Mouse (Mus musculus) ES-E14 (cell line): ENCODE results near the gene Zfp217. TPM values are rescaled to one million over a fixed set of nuclear protein-coding genes. Genes with fewer than 3 reads are reported as not detected.

Experiments
- DNase-seq: peaks from one replicate; pipeline ENCODE4 v3.0.0-alpha.2; 2013; ENCODE audit warnings: low read depth, low spot score
- H3K27ac ChIP-seq: 2 replicates; pipeline ENCODE4 v1.5.1; 2012; ENCODE audit warnings: low read depth, mild to moderate bottlenecking, low read length, moderate library complexity, mixed read lengths; ENCODE audit not compliant: poor library complexity, insufficient read depth, severe bottlenecking
- H3K36me3 ChIP-seq: 2 replicates; pipeline ENCODE4 v1.6.1; 2012; ENCODE audit warnings: mild to moderate bottlenecking, low read length, moderate library complexity, mixed read lengths; ENCODE audit not compliant: control insufficient read depth, poor library complexity, insufficient read depth, severe bottlenecking
- H3K4me1 ChIP-seq, 2 experiments: fragments of 150-350 bp in 1 of 2; sonication (generic) in 1 of 2; 2 replicates each; pipeline ENCODE4 v1.6.1; 2012; ENCODE audit warnings: low read length in 2 of 2, mild to moderate bottlenecking in 1 of 2, mixed read lengths in 1 of 2; ENCODE audit not compliant: control insufficient read depth in 2 of 2, insufficient read depth in 2 of 2, poor library complexity in 1 of 2
- H3K4me3 ChIP-seq, 2 experiments: fragments of 150-350 bp in 1 of 2; sonication (generic) in 1 of 2; 2 replicates each; pipeline ENCODE4 v1.5.1; 2012; ENCODE audit warnings: low read length in 2 of 2, low read depth in 1 of 2, mild to moderate bottlenecking in 1 of 2, mixed read lengths in 1 of 2; ENCODE audit not compliant: insufficient read depth in 1 of 2, poor library complexity in 1 of 2, severe bottlenecking in 1 of 2
- H3K9ac ChIP-seq: 2 replicates; pipeline ENCODE4 v1.6.1; 2012; ENCODE audit warnings: low read depth, mild to moderate bottlenecking, low read length, mixed read lengths; ENCODE audit not compliant: poor library complexity, insufficient read depth, severe bottlenecking
- H3K9me3 ChIP-seq: fragments of 150-350 bp; sonication (generic); 2 replicates; pipeline ENCODE4 v1.6.1; 2012; ENCODE audit warnings: low read depth, mild to moderate bottlenecking, low read length; ENCODE audit not compliant: control insufficient read depth, insufficient read depth
- CHD2 ChIP-seq: IDR thresholded peaks from 2 replicates; pipeline ENCODE4 v1.6.1; 2014; ENCODE audit warnings: mild to moderate bottlenecking, low read depth, low read length, inconsistent platforms
- HCFC1 ChIP-seq: IDR thresholded peaks from 2 replicates; pipeline ENCODE4 v1.6.1; 2012; ENCODE audit warnings: low read length, inconsistent platforms, borderline replicate concordance; ENCODE audit not compliant: insufficient read depth
- MAFK ChIP-seq: IDR thresholded peaks from 2 replicates; pipeline ENCODE4 v1.6.1; 2014; ENCODE audit warnings: mild to moderate bottlenecking, low read depth, low read length, inconsistent platforms; ENCODE audit not compliant: insufficient read depth
- ZC3H11A ChIP-seq: IDR thresholded peaks from 2 replicates; pipeline ENCODE4 v1.6.1; 2012; ENCODE audit warnings: low read depth, mild to moderate bottlenecking, inconsistent platforms, low read length, borderline replicate concordance
- ZNF384 ChIP-seq: IDR thresholded peaks from 2 replicates; pipeline ENCODE4 v1.6.1; 2012; ENCODE audit warnings: low read depth, low read length, inconsistent platforms
- in situ Hi-C, 2 experiments: fragments of 600-800 bp; cut with MboI; formaldehyde crosslinking; loops; one replicate each; pipeline ENCODE4 v1.15.1; 2025; ENCODE audit warnings: low sequenced_read_pairs in 2 of 2, inconsistent platforms in 1 of 2; ENCODE audit not compliant: unreplicated experiment in 2 of 2
- total RNA-seq: library from RNA; depleted of rRNA; stranded (reverse); fragments of 300-350 nt; gene quantifications from 2 replicates; pipeline ENCODE4 v1.2.3, GENCODE M21; 2012

Gene Zfp217
- total RNA-seq, 1 experiment, result 23.2 TPM

GRCm38 (mm10) chr2:170120139-170121027 lies 27.5 kb downstream of the Zfp217 start:
- H3K4me3 ChIP-seq, result no peak overlapping the region
- H3K9me3 ChIP-seq, result no peaks in the 10 kb centered on the region
- DNase-seq, result no peak
- TF ChIP-seq ZC3H11A (no peak), CHD2 (no peak), MAFK (no peak), HCFC1 (no peak)
- H3K9ac ChIP-seq, result no peak overlapping the region
- peaks cover 50% of the 10 kb centered on the region for H3K36me3 ChIP-seq
- in situ Hi-C loops, result no loop called here
- H3K27ac ChIP-seq, result no peak overlapping the region
- H3K4me1 ChIP-seq, result peaks cover 5 to 11% of the 10 kb centered on the region in 2 experiments; a peak in 2 of 4 replicates

GRCm38 (mm10) chr2:170116704-170117281 lies 31.1 kb downstream of the Zfp217 start:
- H3K4me3 ChIP-seq, result no peak overlapping the region
- H3K36me3 ChIP-seq, result peaks cover 69% of the 10 kb centered on the region
- no peak overlapping the region for H3K27ac ChIP-seq
- in situ Hi-C loops, result no loop called here
- DNase-seq, result peak; percentile 68
- peaks cover 0 to 10% of the 10 kb centered on the region in 2 experiments; a peak in 1 of 4 replicates for H3K4me1 ChIP-seq
- TF ChIP-seq ZC3H11A (peak; percentile 64; the same call in 1 of the 2 replicates), MAFK (no peak)
- no peaks in the 10 kb centered on the region for H3K9me3 ChIP-seq
- H3K9ac ChIP-seq, result no peak overlapping the region

- no peak for DNase-seq
- Histone ChIP-seq H3K4me1 (peaks cover 0 to 5% of the 10 kb centered on the region in 2 experiments; a peak in 2 of 4 replicates), H3K9ac (no peak overlapping the region), H3K4me3 (no peak overlapping the region), H3K9me3 (no peaks in the 10 kb centered on the region), H3K36me3 (peaks cover 38% of the 10 kb centered on the region), H3K27ac (no peak overlapping the region)
- no peak for TF ChIP-seq ZC3H11A
- no peak for TF ChIP-seq ZNF384
- TF ChIP-seq MAFK, result no peak
- no peak for TF ChIP-seq CHD2
- TF ChIP-seq HCFC1, result no peak
- in situ Hi-C loops, result no loop called here
Observed at GRCm38 (mm10) chr2:170110306-170110705, 37.6 kb downstream of the Zfp217 start.

- Histone ChIP-seq H3K4me1 (peaks cover 0 to 8% of the 10 kb centered on the region in 2 experiments; a peak in 2 of 4 replicates), H3K27ac (no peak overlapping the region), H3K9me3 (no peaks in the 10 kb centered on the region), H3K9ac (no peak overlapping the region), H3K36me3 (peaks cover 30% of the 10 kb centered on the region), H3K4me3 (no peak overlapping the region)
- TF ChIP-seq MAFK (no peak), HCFC1 (no peak), ZNF384 (no peak), ZC3H11A (no peak)
- in situ Hi-C loops, result no loop called here
- no peak for DNase-seq
Observed at GRCm38 (mm10) chr2:170109528-170109927, 38.4 kb downstream of the Zfp217 start.

GRCm38 (mm10) chr2:170107791-170108190 lies 40.1 kb downstream of the Zfp217 start:
- Histone ChIP-seq H3K4me3 (no peak overlapping the region), H3K36me3 (peaks cover 15% of the 10 kb centered on the region), H3K9ac (no peak overlapping the region), H3K4me1 (peaks cover 0 to 12% of the 10 kb centered on the region in 2 experiments; a peak in 2 of 4 replicates), H3K27ac (no peak overlapping the region), H3K9me3 (no peaks in the 10 kb centered on the region)
- in situ Hi-C loops, result no loop called here
- TF ChIP-seq HCFC1 (no peak), ZNF384 (no peak), MAFK (no peak), CHD2 (no peak), ZC3H11A (no peak)
- no peak for DNase-seq
